Mouse (Mus musculus): ENCODE measurements around the gene Ubac1.

DNA sequence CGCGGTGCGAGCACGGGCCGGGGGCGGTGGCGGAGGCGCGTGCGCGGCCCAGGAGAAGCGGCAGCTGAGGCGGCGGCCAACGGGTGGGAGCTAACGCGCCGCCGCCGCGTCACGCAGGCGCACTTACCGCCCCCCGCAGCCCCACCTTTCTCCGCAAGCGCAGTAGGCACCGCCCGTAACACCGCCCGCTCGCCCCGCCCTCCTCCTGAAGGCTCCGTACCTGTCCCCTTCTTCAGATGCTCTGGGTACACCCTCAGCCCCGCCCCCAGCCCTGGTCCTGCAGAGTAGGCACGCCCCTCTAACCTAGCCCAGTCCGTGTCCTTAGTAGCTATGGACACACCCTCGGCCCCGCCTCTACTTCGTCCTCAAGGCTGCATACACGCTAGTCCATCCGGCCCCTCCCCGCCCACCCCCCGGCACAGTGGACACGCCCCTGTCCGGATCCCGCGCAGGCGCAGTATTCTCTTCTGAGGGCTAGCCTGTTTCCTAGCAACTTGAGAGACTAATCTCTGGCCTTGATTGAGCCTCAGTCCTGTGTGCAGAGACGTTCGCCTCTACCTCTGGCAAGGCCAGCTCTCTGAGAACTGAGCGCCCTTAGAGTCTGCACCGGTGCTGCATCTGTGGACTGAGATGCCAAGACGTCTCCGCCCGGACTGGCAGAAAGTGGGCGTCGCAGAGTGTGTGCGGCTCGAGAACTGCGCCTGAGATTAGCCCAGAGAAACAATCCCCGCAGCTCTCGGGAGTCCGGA is 38.2 kb downstream of the Ubac1 start, which contains the start of gene Camsap1:
- TF ChIP-seq CTCF (IDR thresholded peaks at IDR 0.05; ENCODE audit: extremely low read depth, insufficient read length, insufficient replicate concordance, low read depth, low read length) (no peak), POLR2A (IDR thresholded peaks at IDR 0.05; ENCODE audit: low read depth, low read length) (no peak)

All from small intestine, adult 2 months (tissue).